Mouse (Mus musculus): ENCODE measurements around the gene Nfe2l2. TPM values are rescaled to one million over a fixed set of nuclear protein-coding genes. Genes with fewer than 3 reads are reported as not detected.
A peak's percentile ranks its signal among the peaks of the same experiment; 100 is the strongest.
"Not testable (repeated sequence)": the region's sequence is repeated elsewhere in the genome, so short reads cannot be mapped to it uniquely, and the experiment has no call there.

The Nfe2l2 gene
- polyA plus RNA-seq, 1 experiment, result 57.4 TPM

DNA sequence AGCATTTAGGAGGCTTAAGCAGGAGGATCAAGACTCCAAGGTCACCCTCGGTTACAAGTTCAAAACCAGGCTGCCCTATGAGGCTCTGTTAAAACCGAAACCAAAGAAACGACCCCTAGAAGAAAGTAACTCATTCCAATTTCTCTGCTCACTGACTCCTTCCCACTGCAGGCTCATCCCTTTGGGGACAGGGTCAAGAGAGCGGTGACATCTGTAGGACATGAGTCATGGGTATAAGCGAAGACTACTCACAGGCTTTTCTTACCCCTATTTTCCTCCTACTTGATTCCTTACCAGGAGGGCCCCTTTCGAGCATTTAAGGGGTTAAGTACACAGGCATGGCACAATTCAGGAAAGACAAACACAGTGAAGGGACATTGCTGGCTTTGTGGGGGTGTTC, 60.5 kb downstream of the Nfe2l2 start:
- no peak for DNase-seq (ENCODE audit: low read depth)

DNA sequence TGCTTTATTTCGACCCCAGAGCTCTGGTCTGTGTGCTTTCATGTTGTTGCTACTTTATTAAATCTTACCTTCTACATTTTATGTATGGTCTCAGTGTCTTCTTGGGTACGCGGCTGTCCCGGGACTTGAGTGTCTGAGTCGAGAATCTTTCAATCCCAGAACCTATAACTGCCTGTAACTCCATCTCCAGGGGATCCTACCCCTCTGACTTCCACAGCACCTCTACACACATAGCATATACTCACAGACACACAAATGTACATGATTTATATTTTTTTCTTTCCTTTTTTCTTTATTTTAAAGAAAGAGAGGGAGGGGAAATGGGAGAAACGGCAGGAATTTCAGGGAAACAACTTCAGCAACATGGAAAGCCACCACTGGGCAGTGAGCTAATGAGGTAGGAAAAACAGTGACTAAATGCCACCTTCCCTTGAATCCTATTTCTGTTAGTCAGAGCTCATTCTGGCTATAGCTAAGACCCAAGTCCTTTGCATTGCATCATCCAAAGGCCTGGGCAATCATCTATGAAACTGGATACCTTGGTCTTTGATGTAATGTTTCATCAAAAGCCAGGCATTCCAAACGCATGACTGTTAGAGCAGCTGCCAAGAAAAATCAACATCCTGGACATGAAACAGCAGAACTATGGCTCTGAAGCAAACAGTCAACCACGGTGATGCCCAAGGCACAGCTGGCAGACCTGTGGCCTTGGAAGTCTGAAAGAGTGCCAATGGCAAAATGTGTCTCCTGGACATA, 61.5 kb downstream of the Nfe2l2 start:
- peak; percentile 84 for DNase-seq (ENCODE audit: low read depth)

DNA sequence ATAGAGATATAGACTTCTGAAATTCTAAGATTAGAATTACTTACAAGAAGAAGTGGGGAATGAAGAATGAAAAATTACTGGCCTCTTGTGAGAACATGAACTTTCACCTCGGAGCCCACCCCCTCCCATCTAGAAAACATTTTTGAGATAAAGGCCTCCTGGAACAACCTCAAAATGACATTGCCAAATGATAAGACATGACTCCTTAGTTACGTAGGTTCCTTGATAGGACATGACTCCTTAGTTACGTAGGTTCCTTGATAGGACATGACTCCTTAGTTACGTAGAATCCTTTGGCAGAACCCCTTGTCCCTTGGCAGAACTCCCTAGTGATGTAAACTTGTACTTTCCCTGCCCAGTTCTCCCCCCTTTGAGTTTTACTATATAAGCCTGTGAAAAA, 62.1 kb downstream of the Nfe2l2 start:
- DNase-seq (ENCODE audit: low read depth), result not testable (repeated sequence)

DNA sequence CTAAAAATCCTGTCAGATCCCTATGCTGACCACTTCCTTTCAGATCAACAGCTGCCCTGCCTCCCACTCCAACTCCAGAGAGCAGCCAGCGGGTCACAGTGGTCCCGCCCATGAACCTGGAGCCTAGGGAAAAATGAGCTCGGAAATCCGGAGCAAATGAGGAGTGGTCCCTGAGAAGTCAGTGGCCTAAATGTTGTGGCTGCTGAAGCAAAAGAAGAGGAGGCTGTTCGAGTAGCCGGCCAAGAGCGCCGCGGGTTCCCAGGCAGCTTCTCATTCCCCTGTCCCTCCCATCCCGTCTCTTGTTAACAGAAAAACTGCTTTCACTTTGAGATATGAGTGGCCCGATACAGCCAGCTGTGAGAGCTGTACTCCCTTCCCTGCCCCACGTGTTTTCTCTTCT, 64.9 kb downstream of the Nfe2l2 start:
- not testable (repeated sequence) for DNase-seq (ENCODE audit: low read depth)

DNA sequence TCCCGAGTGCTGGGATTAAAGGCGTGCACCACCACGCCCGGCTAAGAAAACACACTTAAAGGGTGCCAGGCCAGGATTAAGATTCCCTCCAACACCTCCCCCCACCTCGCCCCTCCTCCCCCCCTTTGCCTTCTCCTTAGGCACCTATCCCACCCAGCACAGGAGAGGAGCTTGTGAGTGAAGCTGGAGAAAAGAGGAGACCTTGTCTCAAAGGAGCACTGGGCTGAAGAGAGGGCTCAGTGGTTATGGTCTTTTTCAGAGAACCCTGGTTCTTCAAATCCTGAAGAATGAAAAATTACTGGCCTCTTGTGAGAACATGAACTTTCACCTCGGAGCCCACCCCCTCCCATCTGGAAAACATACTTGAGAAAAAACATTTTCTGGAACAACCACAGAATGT, 66.6 kb downstream of the Nfe2l2 start:
- DNase-seq (ENCODE audit: low read depth), result not testable (repeated sequence)

DNA sequence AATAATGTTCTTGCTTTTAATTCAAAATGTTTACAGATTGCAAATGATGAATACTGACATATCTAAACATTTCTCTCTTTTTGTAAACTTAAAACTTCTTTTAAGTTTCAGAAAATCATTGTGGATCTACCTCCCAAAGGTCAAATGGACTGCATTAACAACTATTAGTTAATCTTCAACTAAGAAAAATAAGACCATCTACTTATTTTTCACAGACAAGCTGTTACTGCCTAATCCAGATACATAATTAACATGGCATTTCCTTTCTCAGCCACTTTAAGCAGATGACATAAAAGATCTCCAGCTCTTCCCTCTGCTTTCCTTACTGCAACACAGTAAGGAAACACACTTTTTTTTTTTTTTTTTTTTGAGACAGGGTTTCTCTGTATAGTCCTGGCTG, 67.1 kb downstream of the Nfe2l2 start:
- no peak for DNase-seq (ENCODE audit: low read depth)

DNA sequence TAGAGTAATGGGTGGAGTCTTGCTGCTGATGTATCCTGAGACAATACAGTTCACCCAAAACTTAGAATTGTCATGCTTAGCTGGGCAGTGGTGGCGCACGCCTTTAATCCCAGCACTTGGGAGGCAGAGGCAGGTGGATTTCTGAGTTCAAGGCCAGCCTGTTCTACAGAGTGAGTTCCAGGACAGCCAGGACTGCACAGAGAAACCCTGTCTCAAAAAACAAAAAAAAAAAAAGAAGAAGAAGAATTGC, 67.5 kb downstream of the Nfe2l2 start:
- not testable (repeated sequence) for DNase-seq (ENCODE audit: low read depth)

DNA sequence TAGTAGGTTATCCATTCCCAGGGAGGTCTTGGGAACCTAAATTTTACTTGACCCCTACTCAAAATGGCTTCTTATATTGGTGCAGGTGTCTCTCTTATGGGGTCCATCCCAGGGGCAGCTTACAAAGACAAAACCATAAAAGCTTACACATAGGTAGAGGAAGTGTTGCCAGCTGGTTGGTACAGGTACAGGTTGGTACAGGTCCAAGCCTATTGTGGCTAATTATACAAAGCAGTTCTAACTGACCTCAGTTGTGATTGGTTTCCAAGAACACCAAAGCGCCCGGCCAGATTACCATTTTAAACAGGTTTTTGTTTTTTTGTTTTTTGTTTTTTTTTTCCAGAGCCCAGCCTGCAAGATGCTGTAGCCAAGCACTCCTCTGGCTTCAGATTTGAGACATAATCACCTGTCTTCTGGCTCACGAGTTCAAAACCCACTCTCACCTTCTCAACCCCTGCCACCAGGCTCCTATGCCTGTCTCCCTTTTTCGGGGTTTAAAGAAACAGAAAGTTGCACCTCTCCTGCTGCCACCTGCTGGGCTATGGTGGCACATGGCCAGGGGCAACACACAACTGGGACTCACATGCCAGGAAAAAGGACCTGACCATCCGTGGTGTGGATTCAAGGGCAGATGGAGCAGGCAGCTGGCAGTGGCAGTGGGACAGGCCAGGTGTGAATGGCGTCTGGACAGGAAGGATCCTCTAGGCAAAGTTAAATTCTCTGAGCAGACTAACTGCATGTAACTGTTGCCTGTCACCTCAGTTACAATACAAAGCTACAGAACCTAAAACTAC, 68.0 kb downstream of the Nfe2l2 start:
- DNase-seq (ENCODE audit: low read depth), result no peak

DNA sequence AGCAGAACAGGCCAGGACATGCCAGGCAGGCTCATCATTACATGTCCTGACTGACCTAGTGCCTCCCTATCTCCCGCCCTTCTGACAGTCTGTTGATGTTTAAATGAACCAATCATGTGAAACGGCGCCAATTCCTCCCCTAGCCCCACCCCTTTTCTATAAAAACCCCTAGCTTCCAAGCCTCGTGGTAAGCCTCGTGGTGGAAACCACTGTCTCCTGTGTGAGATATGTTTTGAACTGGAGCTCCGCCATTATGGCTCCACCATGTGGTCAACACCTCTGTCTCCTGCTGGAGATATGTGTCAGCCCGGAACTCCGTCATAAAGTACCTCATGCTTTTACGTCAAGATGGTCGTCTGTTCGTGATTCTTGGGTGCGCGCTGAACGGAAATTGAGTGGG, 70.0 kb downstream of the Nfe2l2 start:
- not testable (repeated sequence) for DNase-seq (ENCODE audit: low read depth)

GRCm38 (mm10) chr2:75633784-75634183, 70.7 kb downstream of the Nfe2l2 start:
- no peak for DNase-seq (ENCODE audit: low read depth)

- no peak for DNase-seq (ENCODE audit: low read depth)
Observed at GRCm38 (mm10) chr2:75633381-75633780, 71.1 kb downstream of the Nfe2l2 start.

- DNase-seq (ENCODE audit: low read depth), result no peak
Observed at GRCm38 (mm10) chr2:75632721-75633181, 71.7 kb downstream of the Nfe2l2 start.

DNA sequence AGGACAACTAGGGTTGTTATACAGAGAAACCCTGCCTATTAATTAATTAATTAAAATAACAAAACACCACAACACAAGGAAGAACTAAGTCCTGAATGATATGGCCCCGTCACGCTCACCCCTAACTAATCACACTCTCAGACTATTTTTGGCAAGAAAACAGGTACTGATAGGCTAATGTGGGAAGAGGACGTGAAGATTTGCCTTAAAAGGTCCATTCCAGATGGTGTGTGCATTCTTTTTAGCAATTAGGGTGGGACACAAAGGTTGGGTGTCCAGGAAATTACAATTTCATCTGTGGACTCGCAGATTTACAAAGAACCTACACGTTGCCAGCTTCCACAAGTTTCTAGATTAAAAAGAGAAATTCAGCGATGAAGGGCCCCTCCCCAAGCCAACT, 72.4 kb downstream of the Nfe2l2 start:
- no peak for DNase-seq (ENCODE audit: low read depth)

GRCm38 (mm10) chr2:75631421-75631820, 73.0 kb downstream of the Nfe2l2 start:
- no peak for DNase-seq (ENCODE audit: low read depth)

DNA sequence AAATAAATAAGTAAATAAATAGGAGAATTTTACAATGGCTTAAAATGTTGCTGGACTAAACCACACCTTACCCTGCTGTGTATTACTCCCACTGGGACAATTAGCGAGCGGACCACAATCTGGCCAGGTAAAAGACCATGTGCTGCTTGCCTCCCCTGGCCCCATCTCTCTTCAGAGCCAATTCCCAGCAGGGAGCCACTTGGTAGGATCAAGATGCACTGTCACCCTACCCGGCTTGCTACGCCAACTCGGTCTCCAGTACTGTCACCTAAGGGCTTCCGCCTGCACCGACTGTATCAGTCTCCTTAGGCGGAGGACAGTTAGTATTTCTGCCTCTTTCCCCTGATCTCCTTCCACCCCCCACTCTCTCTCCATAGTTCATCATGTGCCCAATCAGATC, 76.0 kb downstream of the Nfe2l2 start:
- DNase-seq (ENCODE audit: low read depth), result no peak

- DNase-seq (ENCODE audit: low read depth), result no peak
Observed at GRCm38 (mm10) chr2:75626597-75627440, 77.6 kb downstream of the Nfe2l2 start.

Other genes with a start within 250 kb of the Nfe2l2 start
- 28.6 and 44.9 TPM in 2 replicates for gene Hnrnpa3, start 45.4 kb downstream of the Nfe2l2 start, polyA plus RNA-seq (2012; rRNA removed)
- gene Agps, start 127.5 kb upstream of the Nfe2l2 start, polyA plus RNA-seq (2012; rRNA removed), result 6.1 and 6.4 TPM in 2 replicates
- gene Ttc30b, start 233.9 kb upstream of the Nfe2l2 start, polyA plus RNA-seq (2012; rRNA removed), result 11.4 and 12.7 TPM in 2 replicates